Mouse (Mus musculus) stomach, postnatal 0 days (tissue): Measurements from ENCODE around the gene Sdcbp2.

Source experiments
- CTCF ChIP-seq: IDR thresholded peaks from 2 replicates; pipeline ENCODE4 v1.5.1; 2016; ENCODE audit warnings: antibody characterized with exemption, low read depth, mild to moderate bottlenecking, moderate library complexity
- EP300 ChIP-seq: optimal IDR thresholded peaks from 2 replicates; pipeline ENCODE3; 2016; ENCODE audit warnings: antibody characterized with exemption

DNA sequence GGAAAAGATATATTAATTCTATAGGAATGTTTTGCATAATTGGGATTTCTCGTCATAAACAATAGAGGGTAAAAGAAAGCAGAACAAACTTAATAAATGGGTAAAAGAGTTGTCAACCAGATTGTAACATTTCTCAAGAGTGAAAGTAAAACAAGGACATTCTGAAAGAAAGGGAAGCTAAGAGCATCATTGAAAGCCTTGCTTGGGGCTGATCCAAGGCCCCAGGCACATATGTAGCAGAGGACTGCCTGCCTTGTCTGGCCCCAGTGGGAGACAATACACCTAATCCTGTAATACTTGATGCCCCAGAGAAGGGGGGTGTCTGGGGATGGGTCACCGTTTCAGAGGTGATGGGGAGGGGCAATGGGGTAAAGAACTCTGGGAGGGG, 63.6 kb downstream of the Sdcbp2 start:
- no peak for TF ChIP-seq CTCF
- TF ChIP-seq EP300 = no peak
